Mouse (Mus musculus) G1E (cell line): ENCODE results near the gene Kras. TPM values are rescaled to one million over a fixed set of nuclear protein-coding genes. Genes with fewer than 3 reads are reported as not detected.

ENCODE experiments used
- ATAC-seq: 2 replicates; pipeline ENCODE4 v1.8.0; 2016; ENCODE audit warnings: mild to moderate bottlenecking; ENCODE audit not compliant: insufficient number of reproducible peaks, poor library complexity, low FRiP score, severe bottlenecking; ENCODE audit errors: extremely low read depth
- DNase-seq: peaks from one replicate; pipeline ENCODE4 v3.0.0; 2012; ENCODE audit warnings: low spot score
- H3K27me3 ChIP-seq: 2 replicates; pipeline ENCODE4 v1.6.1; 2012; ENCODE audit warnings: mild to moderate bottlenecking, low read length, inconsistent platforms; ENCODE audit not compliant: insufficient read depth
- H3K36me3 ChIP-seq: replicated peaks from 2 replicates; pipeline ENCODE3; 2012; ENCODE audit warnings: mild to moderate bottlenecking, inconsistent platforms
- H3K4me1 ChIP-seq: 2 replicates; pipeline ENCODE4 v1.6.1; 2012; ENCODE audit warnings: low read depth, low read length, inconsistent platforms, mixed read lengths; ENCODE audit not compliant: insufficient read depth
- H3K4me3 ChIP-seq: 2 replicates; pipeline ENCODE4 v1.5.1; 2012; ENCODE audit warnings: low read depth, mild to moderate bottlenecking, inconsistent platforms, low read length, moderate library complexity, mixed read lengths
- H3K9me3 ChIP-seq: replicated peaks from 2 replicates; pipeline ENCODE4 v1.6.1; 2012; ENCODE audit warnings: inconsistent platforms
- CTCF ChIP-seq: IDR thresholded peaks from 2 replicates; pipeline ENCODE4 v1.5.1; 2012; ENCODE audit warnings: low read depth, low read length, inconsistent platforms, mixed read lengths
- GATA1 ChIP-seq: IDR thresholded peaks from 2 replicates; pipeline ENCODE4 v1.6.1; 2012; ENCODE audit warnings: borderline replicate concordance, low read length, inconsistent platforms, mixed read lengths
- GATA2 ChIP-seq: IDR thresholded peaks from 2 replicates; pipeline ENCODE4 v1.6.1; 2012; ENCODE audit warnings: low read depth, low read length, inconsistent platforms, borderline replicate concordance
- POLR2AphosphoS5 ChIP-seq: IDR thresholded peaks from 2 replicates; pipeline ENCODE4 v1.6.1; 2012; ENCODE audit warnings: low read depth, low read length, inconsistent platforms; ENCODE audit not compliant: insufficient replicate concordance
- TAL1 ChIP-seq: conservative IDR thresholded peaks from 2 replicates; pipeline ENCODE4 v1.6.1; 2012; ENCODE audit warnings: low read depth, low read length, inconsistent platforms, mixed read lengths
- polyA plus RNA-seq: library from polyadenylated mRNA; stranded (reverse); fragments of >175 nt; gene quantifications from 2 replicates; pipeline ENCODE4 v1.2.3, GENCODE M21; 2012
- total RNA-seq, 2 experiments: library from RNA; stranded (forward) in 1 of 2; stranded (reverse) in 1 of 2; fragments of 200-1000 nt in 1 of 2; fragments of >200 nt in 1 of 2; fragmentation: Nextera tagmentation in 1 of 2; gene quantifications; 2 replicates each; pipeline ENCODE4 v1.2.3; 2014 to 2017

Kras gene
- total and polyA plus RNA-seq, 3 experiments, result 15.8 to 44.8 (median 27.2) TPM

DNA sequence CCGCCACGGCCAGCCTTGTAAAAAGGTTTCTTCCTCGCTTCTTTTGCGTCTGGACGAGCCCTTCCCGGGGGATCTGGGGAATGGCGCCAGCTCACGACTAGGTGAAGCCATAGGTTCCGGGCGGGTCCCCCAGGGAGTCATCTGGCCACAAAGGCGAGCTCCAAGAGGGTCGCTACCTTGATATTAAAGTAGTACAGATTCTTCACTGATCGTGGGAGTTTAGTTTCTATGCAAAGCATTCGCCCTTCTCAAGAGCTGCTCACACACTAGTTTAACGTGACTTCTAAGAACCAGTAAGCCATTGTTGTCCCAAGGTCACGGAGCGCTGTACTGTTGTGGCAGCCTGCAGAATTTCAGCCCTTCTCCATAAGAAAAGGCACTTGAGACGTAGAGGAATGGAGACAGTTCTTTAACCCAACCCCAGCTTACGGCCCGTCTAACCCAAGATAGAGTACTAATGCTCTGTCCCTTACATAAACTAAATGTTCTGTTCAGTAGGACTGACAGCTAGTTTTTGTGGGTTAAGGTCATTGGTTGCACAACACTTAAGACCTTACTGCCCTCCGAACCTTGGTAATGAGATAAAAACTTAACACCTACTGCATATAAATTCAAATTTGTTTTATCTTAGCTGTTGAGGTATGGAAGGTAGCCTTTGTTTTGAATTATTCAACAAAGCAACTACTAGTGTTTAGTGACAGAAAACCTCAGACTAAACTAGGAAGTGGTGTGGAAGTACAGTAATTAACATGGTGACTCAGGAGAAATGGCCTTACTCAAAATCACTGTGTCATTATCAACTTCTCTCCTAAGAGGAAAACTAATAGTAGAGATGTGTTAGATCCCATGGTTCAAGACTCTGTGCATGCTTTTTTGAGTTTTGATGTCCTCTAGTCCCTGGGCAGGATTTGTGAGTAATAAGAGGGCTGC, 38.4 kb downstream of the Kras start:
- peak; percentile 5 for ATAC-seq

DNA sequence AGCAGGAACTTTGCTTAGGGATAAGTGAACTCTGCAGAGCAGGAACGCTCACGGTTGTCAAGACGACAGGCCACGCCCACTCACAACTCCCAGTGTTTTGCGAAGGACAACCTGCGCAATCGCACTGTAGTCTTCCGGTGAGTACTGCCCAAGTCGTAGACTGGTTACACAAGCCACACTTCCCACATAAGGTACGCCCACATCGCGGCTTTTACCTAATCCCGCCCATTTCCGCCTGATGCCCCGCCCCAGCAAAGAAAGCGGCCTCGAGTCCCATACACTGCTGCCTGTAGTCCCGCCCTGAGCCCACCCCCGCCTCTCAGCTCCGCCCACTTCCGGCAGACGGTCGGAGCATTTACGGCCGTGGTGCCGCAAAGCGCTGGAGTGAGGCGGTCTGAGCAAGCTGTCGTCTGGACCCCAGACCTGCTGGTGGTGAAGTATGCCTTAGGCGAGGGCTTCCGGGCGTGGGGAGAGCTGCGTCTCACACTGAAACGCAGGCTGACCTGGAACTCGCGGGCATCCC, 39.2 kb downstream of the Kras start, which contains the start of the genes Casc1 and Etfrf1:
Casc1 (minus strand) TSS at position 190 of the 523 bp plus-strand sequence.
Etfrf1 (plus strand) TSS at position 319 of the 523 bp plus-strand sequence.
- peak; percentile 77 for DNase-seq
- no peaks in the 10 kb centered on the region for H3K27me3 ChIP-seq
- H3K4me3 ChIP-seq, result peak within 1 kb of the TSS; percentile 75
- H3K9me3 ChIP-seq, result no peaks in the 10 kb centered on the region
- peaks cover 24% of the 10 kb centered on the region for H3K36me3 ChIP-seq
- peaks cover 13% of the 10 kb centered on the region for H3K4me1 ChIP-seq
- no peak for TF ChIP-seq TAL1
- TF ChIP-seq CTCF, result no peak
- TF ChIP-seq POLR2AphosphoS5, result no peak
- TF ChIP-seq GATA2, result no peak
- TF ChIP-seq GATA1, result no peak
- peak; percentile 93 for ATAC-seq

More for the DNA sequence above, 38.4 kb downstream of the Kras start:
- Histone ChIP-seq H3K36me3 (peaks cover 28% of the 10 kb centered on the region), H3K27me3 (no peaks in the 10 kb centered on the region), H3K4me3 (peak overlapping the region; percentile 75), H3K4me1 (peaks cover 13% of the 10 kb centered on the region), H3K9me3 (no peaks in the 10 kb centered on the region)
- TF ChIP-seq GATA1, result no peak
- no peak for TF ChIP-seq TAL1
- TF ChIP-seq POLR2AphosphoS5, result no peak
- TF ChIP-seq GATA2, result no peak
- no peak for TF ChIP-seq CTCF
- DNase-seq, result peak; percentile 12

DNA sequence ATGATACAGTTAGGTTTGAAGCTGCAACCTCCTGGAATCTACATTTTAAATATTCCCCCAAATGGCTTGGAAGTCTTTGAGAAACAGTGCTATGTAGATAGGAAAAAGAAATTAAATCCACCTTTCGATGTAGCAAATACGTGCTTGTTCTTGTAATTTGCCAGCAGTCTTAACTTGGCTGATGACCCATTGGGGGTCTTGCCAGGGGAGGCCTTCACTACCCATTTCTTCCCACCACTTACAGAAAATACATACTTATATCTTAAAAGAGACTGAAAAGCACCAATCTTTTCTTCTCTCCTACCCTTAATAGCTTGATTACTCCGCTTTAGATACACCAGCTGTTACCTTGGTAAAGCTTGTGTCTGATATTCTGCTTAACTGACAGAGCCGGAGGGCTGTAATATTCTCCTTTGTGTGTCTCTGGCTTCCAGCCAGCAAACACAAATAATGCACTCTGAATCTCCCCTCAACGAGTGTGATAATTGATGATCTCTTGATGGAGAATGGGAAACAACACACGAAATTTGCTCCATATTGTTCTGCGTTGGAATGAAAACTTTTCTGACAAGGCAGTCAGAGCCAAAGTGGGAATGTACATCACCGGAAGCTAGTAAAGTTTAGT, 39.9 kb downstream of the Kras start:
- Histone ChIP-seq H3K4me1 (peaks cover 13% of the 10 kb centered on the region), H3K9me3 (no peaks in the 10 kb centered on the region), H3K27me3 (no peaks in the 10 kb centered on the region), H3K36me3 (peaks cover 19% of the 10 kb centered on the region), H3K4me3 (peak overlapping the region; percentile 75)
- TF ChIP-seq GATA1 (no peak), CTCF (no peak), GATA2 (no peak), TAL1 (no peak), POLR2AphosphoS5 (no peak)
- no peak for ATAC-seq
- DNase-seq, result no peak

DNA sequence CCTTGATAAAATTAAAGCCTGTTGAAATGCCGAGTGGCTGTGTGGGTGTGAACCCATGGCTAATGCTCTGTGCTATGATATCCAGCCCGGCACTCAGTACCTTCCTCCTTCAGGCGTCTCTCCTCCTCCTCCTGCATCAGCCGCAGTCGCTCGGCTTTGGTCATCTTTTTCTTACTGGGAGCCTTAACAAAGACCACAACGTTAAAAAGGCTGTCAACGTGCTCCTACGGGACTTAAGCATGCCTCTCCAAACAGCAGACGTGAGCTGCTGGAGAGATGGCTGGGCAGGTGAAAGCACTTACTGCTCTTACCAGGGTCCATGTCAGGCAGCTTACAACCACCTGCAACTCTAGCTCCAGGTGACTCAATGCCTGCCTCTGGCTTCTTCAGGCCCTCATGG, 44.9 kb downstream of the Kras start:
- H3K27me3 ChIP-seq, result no peaks in the 10 kb centered on the region
- TF ChIP-seq GATA2 (no peak), GATA1 (no peak), POLR2AphosphoS5 (no peak), CTCF (no peak), TAL1 (no peak)
- no peaks in the 10 kb centered on the region for H3K9me3 ChIP-seq
- no peaks in the 10 kb centered on the region for H3K36me3 ChIP-seq
- ATAC-seq, result no peak
- DNase-seq, result no peak
- H3K4me1 ChIP-seq, result peaks cover 2% of the 10 kb centered on the region
- H3K4me3 ChIP-seq, result no peak overlapping the region

DNA sequence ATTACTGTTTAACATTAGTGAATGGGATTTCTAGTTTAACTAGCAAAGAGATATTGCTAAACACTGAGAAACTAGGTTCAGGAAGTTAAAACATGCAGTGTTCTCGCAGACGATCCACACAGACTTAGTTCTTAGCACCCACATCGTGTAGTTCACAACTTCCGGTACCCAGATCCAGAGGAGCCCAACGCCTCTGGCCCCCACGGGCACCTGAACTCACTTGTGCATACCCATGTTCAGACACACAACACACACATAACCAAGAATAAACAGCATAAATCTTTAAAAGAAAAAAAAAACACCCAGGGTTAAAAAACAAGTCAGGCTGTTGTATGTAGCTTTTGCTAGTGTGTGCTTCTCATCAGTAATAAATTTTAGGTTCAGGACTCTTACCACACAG, 45.6 kb downstream of the Kras start:
- ATAC-seq (no peak), DNase-seq (no peak)
- Histone ChIP-seq H3K4me3 (no peak overlapping the region), H3K27me3 (no peaks in the 10 kb centered on the region), H3K9me3 (no peaks in the 10 kb centered on the region), H3K36me3 (no peaks in the 10 kb centered on the region), H3K4me1 (no peaks in the 10 kb centered on the region)
- no peak for TF ChIP-seq GATA1
- no peak for TF ChIP-seq GATA2
- no peak for TF ChIP-seq CTCF
- no peak for TF ChIP-seq POLR2AphosphoS5

DNA sequence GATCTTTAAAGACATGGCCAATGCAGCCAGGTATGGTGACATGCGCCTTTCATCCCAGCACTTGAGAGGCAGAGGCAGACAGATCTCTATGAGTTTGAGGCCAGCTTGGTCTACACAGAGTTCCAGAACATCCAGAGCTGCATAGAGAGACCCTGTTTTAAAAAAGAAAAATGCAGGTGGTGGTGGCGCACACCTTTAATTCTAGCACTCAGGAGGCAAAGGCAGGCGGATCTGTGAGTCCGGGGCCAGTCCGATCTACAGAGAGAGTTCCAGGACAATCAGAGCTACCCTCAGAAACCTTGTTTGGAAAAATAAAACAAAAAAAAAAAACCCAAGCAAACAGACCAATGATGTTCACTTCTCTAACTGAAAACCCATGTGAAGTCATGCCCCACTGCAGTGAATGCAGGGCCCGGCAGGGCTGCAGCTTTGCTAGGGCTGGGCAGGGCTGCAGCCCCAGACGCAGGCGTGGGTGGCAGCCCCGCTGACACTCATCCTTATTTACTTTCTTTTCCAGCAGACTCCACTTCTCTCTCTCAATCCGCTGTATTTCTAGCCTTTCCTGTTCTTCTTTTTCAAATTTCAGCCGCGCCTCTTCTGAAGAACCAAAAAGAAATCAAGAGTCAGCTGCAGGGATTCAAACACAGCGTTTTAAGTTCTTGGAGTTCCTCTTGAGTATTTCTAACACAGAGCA, 47.5 kb downstream of the Kras start:
- H3K4me3 ChIP-seq, result no peak overlapping the region
- TF ChIP-seq TAL1, result no peak
- no peak for TF ChIP-seq GATA1
- no peak for TF ChIP-seq CTCF
- TF ChIP-seq GATA2, result no peak
- no peak for TF ChIP-seq POLR2AphosphoS5
- no peaks in the 10 kb centered on the region for H3K4me1 ChIP-seq
- H3K36me3 ChIP-seq, result no peaks in the 10 kb centered on the region
- ATAC-seq (no peak), DNase-seq (no peak)
- no peaks in the 10 kb centered on the region for H3K9me3 ChIP-seq
- no peaks in the 10 kb centered on the region for H3K27me3 ChIP-seq
